Mouse (Mus musculus) C2C12 (cell line): Measurements from ENCODE around the gene Naa80. TPM values are rescaled to one million over a fixed set of nuclear protein-coding genes. Genes with fewer than 3 reads are reported as not detected.

Experiments used
- H3K27me3 ChIP-seq: one replicate; pipeline ENCODE4 v1.6.1; 2011; ENCODE audit not compliant: control insufficient read depth, insufficient read depth, insufficient read length
- H3K36me3 ChIP-seq: one replicate; pipeline ENCODE4 v1.6.1; 2011; ENCODE audit not compliant: control insufficient read depth, insufficient read depth
- H3K4me3 ChIP-seq: one replicate; pipeline ENCODE4 v1.5.1; 2011; ENCODE audit warnings: mild to moderate bottlenecking, control low read depth; ENCODE audit not compliant: poor library complexity, insufficient read depth, severe bottlenecking
- H3K79me2 ChIP-seq: one replicate; pipeline ENCODE4 v1.6.1; 2011; ENCODE audit not compliant: control insufficient read depth, insufficient read depth
- H3K79me3 ChIP-seq: one replicate; pipeline ENCODE4 v1.6.1; 2011; ENCODE audit warnings: low read depth, control low read depth
- H3ac ChIP-seq: one replicate; pipeline ENCODE3; 2011; ENCODE audit warnings: low read depth; ENCODE audit not compliant: control insufficient read depth, insufficient read length
- CEBPB ChIP-seq: IDR thresholded peaks from one replicate; pipeline ENCODE4 v1.6.1; 2011; ENCODE audit warnings: low read depth, mild to moderate bottlenecking, control low read depth, moderate library complexity
- CTCF ChIP-seq: IDR thresholded peaks from one replicate; pipeline ENCODE4 v1.5.1; 2011; ENCODE audit not compliant: control insufficient read depth, insufficient read depth, insufficient read length
- FOSL1 ChIP-seq: IDR thresholded peaks from one replicate; pipeline ENCODE4 v1.8.0; 2011; ENCODE audit warnings: mild to moderate bottlenecking, low read length; ENCODE audit not compliant: poor library complexity, insufficient read depth, severe bottlenecking
- MAX ChIP-seq: IDR thresholded peaks from one replicate; pipeline ENCODE4 v1.6.1; 2011; ENCODE audit warnings: mild to moderate bottlenecking, control low read depth
- MYOD1 ChIP-seq: IDR thresholded peaks from one replicate; pipeline ENCODE4 v1.6.1; 2011; ENCODE audit warnings: low read depth; ENCODE audit not compliant: control insufficient read depth, insufficient read length
- MYOG ChIP-seq: IDR thresholded peaks from one replicate; pipeline ENCODE4 v1.6.1; 2011; ENCODE audit not compliant: control insufficient read depth, insufficient read length; ENCODE audit errors: extremely low read depth
- USF1 ChIP-seq: IDR thresholded peaks from one replicate; pipeline ENCODE4 v1.6.1; 2011; ENCODE audit warnings: low read depth, mild to moderate bottlenecking, control low read depth, moderate library complexity
- polyA plus RNA-seq: library from polyadenylated mRNA; unstranded; fragments of >200 nt; fragmentation: generic; extraction: Trizol; gene quantifications from one replicate; pipeline ENCODE4 v1.2.1, GENCODE M21; 2012; ENCODE audit warnings: missing spikeins

The Naa80 gene
- polyA plus RNA-seq, 1 experiment, result 8.2 TPM

DNA sequence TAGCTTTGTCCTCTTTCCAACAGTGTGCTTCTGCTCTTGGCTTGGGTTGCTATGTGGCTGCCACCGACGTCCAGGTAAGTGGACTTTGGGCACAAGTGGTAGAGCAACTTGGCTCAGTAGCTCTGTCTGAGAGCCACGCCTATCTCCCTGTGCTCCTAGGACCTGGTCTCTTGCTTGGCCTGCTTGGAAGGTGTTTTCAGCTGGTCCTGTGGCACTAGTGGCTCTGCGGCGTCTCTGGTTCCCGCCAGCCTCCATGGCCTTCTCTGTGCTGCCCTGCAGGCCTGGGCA lies 12.0 kb downstream of the Naa80 start:
- Histone ChIP-seq H3K4me3 (no peak overlapping the region), H3ac (no peak overlapping the region), H3K79me3 (peaks cover 21% of the 10 kb centered on the region), H3K36me3 (peaks cover 34% of the 10 kb centered on the region), H3K79me2 (peaks cover 35% of the 10 kb centered on the region), H3K27me3 (no peaks in the 10 kb centered on the region)
- TF ChIP-seq FOSL1 (no peak), MYOD1 (no peak), CEBPB (no peak), MYOG (no peak), MAX (no peak), USF1 (no peak), CTCF (no peak)

DNA sequence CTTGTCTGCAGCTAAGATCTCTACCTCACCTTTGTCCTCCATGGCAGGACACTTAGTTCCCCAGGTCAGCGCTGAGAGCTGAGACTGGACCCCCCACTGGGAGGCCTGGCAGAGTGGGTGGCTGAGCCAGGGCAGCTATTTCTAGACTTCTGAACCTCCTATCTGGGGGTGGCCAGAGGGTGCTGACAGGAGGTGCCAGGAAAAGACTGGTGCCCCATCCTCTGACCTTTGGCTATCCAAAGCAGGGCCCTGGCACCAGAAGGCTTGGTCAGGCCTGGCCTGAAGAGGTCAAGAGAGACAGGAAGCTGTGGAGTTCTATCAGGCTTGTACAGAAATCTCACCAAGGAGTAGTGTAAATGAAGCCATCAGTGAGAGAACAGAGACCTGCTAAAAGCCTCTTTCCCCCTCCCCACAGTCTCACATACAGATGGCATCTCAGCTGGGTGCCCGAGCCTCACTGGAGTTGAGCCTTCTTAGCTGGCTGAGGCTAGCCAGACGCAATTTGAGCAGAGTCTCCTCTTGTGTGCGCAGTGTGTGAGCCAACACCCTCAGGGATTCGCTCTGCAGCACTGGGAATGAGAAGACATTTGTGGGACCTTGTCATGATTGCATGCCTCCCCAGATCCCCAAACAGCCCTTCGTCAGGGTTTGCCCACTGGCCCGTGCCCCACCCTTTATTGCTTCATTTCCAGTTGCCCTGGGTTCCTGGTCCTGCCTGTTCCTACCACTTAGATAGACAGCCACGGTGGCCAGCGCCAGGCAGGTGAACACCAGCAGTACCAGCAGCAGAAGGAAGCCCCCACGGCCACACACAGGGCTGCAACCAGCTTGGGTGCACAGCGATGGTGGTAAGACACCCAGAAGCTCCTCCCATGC lies 14.7 kb downstream of the Naa80 start:
- Histone ChIP-seq H3ac (no peak overlapping the region), H3K4me3 (no peak overlapping the region), H3K36me3 (peaks cover 34% of the 10 kb centered on the region), H3K27me3 (no peaks in the 10 kb centered on the region), H3K79me2 (peaks cover 27% of the 10 kb centered on the region), H3K79me3 (peaks cover 17% of the 10 kb centered on the region)
- no peak for TF ChIP-seq MYOG
- no peak for TF ChIP-seq MAX
- TF ChIP-seq CTCF, result no peak
- no peak for TF ChIP-seq CEBPB
- no peak for TF ChIP-seq FOSL1
- no peak for TF ChIP-seq MYOD1
- no peak for TF ChIP-seq USF1

DNA sequence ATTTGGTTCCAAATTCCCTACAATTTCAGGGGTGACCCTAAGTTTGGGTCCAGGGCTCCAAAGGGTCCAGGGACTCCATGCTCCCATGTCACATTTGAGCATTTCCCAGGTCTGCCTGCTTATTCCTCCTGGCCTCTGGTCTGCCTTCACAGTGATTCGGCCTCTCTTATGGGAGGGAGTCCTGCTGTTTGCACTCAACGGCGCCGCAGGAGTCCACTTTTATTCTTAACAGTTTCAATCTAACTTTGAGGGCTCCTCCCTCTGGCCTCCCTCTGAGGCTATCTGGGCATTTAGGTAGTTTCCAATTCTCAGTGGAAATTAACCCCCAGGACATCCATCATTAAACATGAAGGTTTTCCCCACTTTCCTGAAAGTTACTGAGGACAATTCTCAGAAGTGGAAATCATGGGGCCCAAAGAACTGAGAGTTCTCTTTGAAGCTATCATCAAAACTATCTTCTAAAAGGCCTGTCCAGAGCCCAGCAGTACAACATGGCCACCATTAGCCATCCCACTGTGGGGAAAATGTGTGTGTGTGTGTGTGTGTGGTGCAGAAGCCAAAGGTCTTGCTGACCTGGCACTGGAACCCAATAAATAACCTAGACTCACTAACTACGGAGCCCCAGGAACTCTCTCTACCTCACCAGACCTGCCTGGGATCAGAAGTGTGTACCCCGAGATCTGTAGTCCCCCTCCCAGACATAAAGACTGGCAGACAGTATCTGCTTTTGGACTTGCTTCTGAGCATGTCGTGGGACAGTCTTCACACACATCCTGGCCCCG lies 15.8 kb downstream of the Naa80 start:
- H3K79me2 ChIP-seq, result peaks cover 16% of the 10 kb centered on the region
- peaks cover 8% of the 10 kb centered on the region for H3K79me3 ChIP-seq
- no peak overlapping the region for H3K4me3 ChIP-seq
- H3K36me3 ChIP-seq, result peaks cover 30% of the 10 kb centered on the region
- TF ChIP-seq USF1 (no peak), FOSL1 (no peak), MYOD1 (no peak), MAX (no peak)
- no peak overlapping the region for H3ac ChIP-seq
- no peaks in the 10 kb centered on the region for H3K27me3 ChIP-seq

DNA sequence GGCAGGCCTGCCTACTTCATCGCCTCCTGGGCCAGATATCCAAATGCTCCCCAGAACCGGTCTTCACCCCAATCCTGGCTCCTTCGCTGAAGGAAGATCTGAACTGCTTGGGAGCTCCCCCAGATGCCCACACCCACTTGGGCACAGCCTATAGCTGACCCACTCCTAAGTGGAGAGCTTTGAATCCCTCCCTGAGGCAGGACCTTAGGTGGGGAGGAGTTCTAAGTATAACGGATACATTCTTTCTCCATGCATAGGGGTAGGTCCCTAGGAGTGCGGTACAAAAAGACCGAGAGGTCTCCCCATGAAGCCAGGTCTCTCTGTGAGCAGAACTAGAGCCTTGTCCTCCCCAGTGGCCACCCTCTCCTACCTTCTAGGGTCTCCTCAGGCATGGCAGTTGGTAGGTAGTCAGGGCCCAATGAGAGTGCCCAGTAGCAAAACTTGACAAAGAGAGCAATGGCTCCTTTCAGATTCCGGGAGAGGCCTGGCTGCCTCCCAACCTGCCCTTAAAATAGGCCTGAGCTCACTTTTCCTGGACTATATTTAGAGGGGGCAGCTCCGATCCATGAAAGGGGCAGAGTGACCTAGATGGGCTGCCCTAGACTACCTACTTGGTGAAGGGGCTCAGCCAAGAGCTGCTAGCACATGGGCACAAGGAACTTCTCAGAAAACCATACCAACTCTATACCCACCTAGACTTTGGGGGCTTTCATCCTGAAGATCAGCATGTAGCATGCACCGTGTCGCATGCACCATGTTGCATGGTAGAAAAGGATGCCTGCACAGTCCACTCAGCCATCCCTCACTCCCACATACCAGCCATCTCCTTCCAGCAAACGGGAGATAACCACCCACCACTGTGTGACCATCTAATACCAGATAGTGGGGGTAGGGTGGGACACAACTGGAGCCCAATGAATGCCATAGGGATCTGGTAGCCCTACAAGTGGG lies 18.2 kb downstream of the Naa80 start:
- no peaks in the 10 kb centered on the region for H3K79me3 ChIP-seq
- H3K27me3 ChIP-seq, result no peaks in the 10 kb centered on the region
- no peak overlapping the region for H3ac ChIP-seq
- H3K4me3 ChIP-seq, result no peak overlapping the region
- H3K36me3 ChIP-seq, result peaks cover 11% of the 10 kb centered on the region
- no peaks in the 10 kb centered on the region for H3K79me2 ChIP-seq
- TF ChIP-seq MAX (no peak), FOSL1 (no peak), CEBPB (no peak), MYOG (no peak), USF1 (no peak), CTCF (no peak), MYOD1 (no peak)

DNA sequence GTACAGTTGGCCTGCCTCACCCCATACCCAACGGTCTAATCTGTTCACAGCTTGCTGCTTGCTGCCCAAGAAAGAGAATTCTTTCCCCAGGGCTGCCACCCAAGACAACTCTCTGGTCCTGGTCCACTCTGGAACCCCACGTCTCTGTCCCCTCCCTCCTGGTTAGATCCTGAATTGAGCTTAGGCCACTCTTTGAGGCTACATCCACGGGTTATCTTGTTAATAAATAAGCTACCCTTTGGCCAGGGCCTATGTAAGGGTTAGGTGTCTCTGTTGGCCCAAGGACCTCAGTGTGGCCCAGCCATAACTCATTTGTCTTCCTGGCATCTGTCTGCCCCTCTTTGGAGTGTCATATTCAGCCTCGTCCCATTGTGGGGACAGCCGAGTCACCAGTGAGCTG lies 19.7 kb downstream of the Naa80 start:
- no peaks in the 10 kb centered on the region for H3K27me3 ChIP-seq
- H3ac ChIP-seq, result no peak overlapping the region
- H3K4me3 ChIP-seq, result no peak overlapping the region
- H3K36me3 ChIP-seq, result peaks cover 2% of the 10 kb centered on the region
- TF ChIP-seq CEBPB, result no peak
- TF ChIP-seq MAX, result no peak
- no peak for TF ChIP-seq CTCF
- no peak for TF ChIP-seq USF1
- H3K79me2 ChIP-seq, result no peaks in the 10 kb centered on the region
- no peaks in the 10 kb centered on the region for H3K79me3 ChIP-seq
